Mouse (Mus musculus): ENCODE results near the gene Elf5. TPM values are rescaled to one million over a fixed set of nuclear protein-coding genes. Genes with fewer than 3 reads are reported as not detected.

Elf5 gene
- polyA plus RNA-seq, 1 experiment = not detected

GRCm38 (mm10) chr2:103406239-103406638, 5.2 kb upstream of the Elf5 start:
- TF ChIP-seq POLR2A (IDR thresholded peaks at IDR 0.05; ENCODE audit: borderline replicate concordance, low read depth, low read length) (no peak), CTCF (IDR thresholded peaks at IDR 0.05; ENCODE audit: low read depth, low read length) (no peak)
- H3K4me1 ChIP-seq (ENCODE audit: control insufficient read depth, insufficient read depth, low read length) = no peaks in the 10 kb centered on the region
- H3K4me3 ChIP-seq (ENCODE audit: insufficient read depth, low read length) = no peak overlapping the region
- H3K27ac ChIP-seq (ENCODE audit: insufficient read depth, low read depth, low read length) = no peak overlapping the region

- Histone ChIP-seq H3K4me3 (ENCODE audit: insufficient read depth, low read length) (no peak overlapping the region), H3K4me1 (ENCODE audit: control insufficient read depth, insufficient read depth, low read length) (no peaks in the 10 kb centered on the region), H3K27ac (ENCODE audit: insufficient read depth, low read depth, low read length) (no peak overlapping the region)
- TF ChIP-seq CTCF (IDR thresholded peaks at IDR 0.05; ENCODE audit: low read depth, low read length) (no peak), POLR2A (IDR thresholded peaks at IDR 0.05; ENCODE audit: borderline replicate concordance, low read depth, low read length) (no peak)
Measured at GRCm38 (mm10) chr2:103411816-103412215, 328 bp downstream of the Elf5 start.

DNA sequence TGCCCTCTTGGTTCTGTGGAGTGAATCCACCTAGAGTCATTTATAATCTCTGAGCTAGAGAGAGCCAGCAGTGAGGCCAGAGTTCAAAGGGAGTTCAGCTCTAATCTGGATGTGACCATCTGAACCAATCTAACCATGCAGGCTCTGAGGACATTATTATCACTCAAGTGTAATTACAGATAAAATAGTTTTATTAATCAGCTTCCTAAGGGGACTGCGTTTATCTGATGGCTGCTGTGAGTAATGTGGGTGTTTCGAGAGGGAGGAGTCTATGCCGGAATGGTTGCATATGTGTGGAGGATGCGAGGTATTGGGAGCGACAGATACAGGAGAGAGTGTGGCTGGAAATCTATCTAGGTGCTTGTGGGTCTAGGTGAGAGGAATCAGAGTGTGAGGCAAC, 1.9 kb downstream of the Elf5 start:
- Histone ChIP-seq H3K4me1 (ENCODE audit: control insufficient read depth, insufficient read depth, low read length) (no peaks in the 10 kb centered on the region), H3K27ac (ENCODE audit: insufficient read depth, low read depth, low read length) (no peak overlapping the region), H3K4me3 (ENCODE audit: insufficient read depth, low read length) (no peak overlapping the region)
- TF ChIP-seq CTCF (IDR thresholded peaks at IDR 0.05; ENCODE audit: low read depth, low read length) (no peak), POLR2A (IDR thresholded peaks at IDR 0.05; ENCODE audit: borderline replicate concordance, low read depth, low read length) (no peak)

GRCm38 (mm10) chr2:103415774-103416173, 4.3 kb downstream of the Elf5 start:
- TF ChIP-seq POLR2A (IDR thresholded peaks at IDR 0.05; ENCODE audit: borderline replicate concordance, low read depth, low read length) (no peak), CTCF (IDR thresholded peaks at IDR 0.05; ENCODE audit: low read depth, low read length) (no peak)
- H3K4me3 ChIP-seq (ENCODE audit: insufficient read depth, low read length) = no peak overlapping the region
- no peak overlapping the region for H3K27ac ChIP-seq (ENCODE audit: insufficient read depth, low read depth, low read length)
- H3K4me1 ChIP-seq (ENCODE audit: control insufficient read depth, insufficient read depth, low read length) = no peaks in the 10 kb centered on the region

DNA sequence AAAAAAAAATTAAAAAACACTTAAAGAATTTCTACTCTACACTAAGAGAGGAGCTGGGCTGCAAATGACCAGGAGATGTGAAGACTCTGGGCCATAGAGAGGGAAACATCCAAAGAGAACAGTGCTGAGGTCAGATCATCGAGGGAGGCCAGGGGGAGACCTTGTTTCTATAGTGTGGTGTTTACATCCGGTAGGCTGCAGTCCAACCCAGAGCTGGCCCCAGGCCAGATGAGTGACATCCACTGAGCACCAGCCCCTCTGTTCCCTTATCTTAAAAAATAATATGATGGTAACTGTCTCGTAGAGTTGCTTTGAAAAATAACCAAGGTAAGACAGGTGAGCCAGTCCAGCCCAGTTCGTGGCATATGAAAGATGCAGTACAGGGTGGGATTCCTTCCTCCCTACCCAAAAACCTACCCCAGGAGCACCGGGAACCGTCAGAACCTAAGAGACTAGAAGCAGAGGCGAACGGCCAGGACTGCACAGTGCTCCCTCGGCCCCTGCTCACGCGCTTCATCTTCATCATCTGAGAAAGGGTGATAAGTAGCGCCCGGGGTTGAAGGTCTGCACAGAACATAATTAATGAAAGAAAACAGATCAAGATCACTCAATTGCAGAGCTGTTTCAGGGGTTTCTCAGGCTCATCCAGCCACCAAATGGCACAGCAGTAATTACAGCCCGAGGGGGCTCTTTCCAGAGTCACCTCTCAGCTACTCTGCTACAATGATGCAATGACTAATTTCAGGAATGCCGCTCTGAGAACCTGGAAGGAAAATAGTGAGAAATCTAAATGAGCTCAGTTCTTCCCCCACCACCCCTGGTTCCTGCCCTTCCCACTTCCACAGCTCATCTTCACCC, 9.4 kb downstream of the Elf5 start:
- H3K4me3 ChIP-seq (ENCODE audit: insufficient read depth, low read length) = no peak overlapping the region
- no peak for TF ChIP-seq POLR2A (IDR thresholded peaks at IDR 0.05; ENCODE audit: borderline replicate concordance, low read depth, low read length)
- no peak for TF ChIP-seq CTCF (IDR thresholded peaks at IDR 0.05; ENCODE audit: low read depth, low read length)
- H3K27ac ChIP-seq (ENCODE audit: insufficient read depth, low read depth, low read length) = no peak overlapping the region
- H3K4me1 ChIP-seq (ENCODE audit: control insufficient read depth, insufficient read depth, low read length) = no peaks in the 10 kb centered on the region

- TF ChIP-seq CTCF (IDR thresholded peaks at IDR 0.05; ENCODE audit: low read depth, low read length) (no peak), POLR2A (IDR thresholded peaks at IDR 0.05; ENCODE audit: borderline replicate concordance, low read depth, low read length) (no peak)
- Histone ChIP-seq H3K4me3 (ENCODE audit: insufficient read depth, low read length) (no peak overlapping the region), H3K27ac (ENCODE audit: insufficient read depth, low read depth, low read length) (no peak overlapping the region), H3K4me1 (ENCODE audit: control insufficient read depth, insufficient read depth, low read length) (no peaks in the 10 kb centered on the region)
Measured at GRCm38 (mm10) chr2:103423884-103424283, 12.4 kb downstream of the Elf5 start.

DNA sequence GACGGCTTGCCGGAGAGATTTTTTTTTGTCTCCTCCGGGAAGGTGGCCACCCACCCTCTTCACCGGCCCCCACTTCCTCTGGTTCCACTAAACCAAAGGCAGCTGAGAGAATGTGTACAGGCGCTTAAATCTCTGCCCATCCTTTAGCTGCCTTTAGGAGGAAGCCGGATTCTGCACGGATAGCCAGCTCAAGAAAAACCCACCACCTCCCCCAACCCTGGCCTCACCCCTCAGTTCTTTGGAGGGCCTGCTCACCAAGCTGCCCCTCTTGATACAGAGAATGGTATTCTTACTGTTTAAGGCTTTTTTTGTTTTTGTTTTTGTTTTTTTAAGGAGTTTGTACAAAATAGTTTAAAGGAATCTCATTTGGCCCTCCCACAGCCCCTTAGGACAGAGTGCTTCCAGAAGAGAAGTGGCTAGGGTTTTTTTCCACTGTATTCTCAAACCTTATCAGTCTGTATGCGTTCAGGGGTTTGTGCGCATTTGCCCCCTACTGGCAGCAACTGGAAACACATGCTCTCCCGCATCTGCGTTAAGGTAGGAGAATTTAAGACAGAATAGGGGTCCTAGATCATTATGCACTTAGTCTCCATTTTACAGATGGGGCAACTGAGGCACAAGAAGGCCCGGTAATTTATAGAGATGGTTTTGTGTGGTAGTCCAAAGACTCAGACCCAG, 13.0 kb downstream of the Elf5 start:
- peak; percentile 61 for TF ChIP-seq CTCF (IDR thresholded peaks at IDR 0.05; ENCODE audit: low read depth, low read length)
- TF ChIP-seq POLR2A (IDR thresholded peaks at IDR 0.05; ENCODE audit: borderline replicate concordance, low read depth, low read length) = no peak

GRCm38 (mm10) chr2:103425456-103426063, 14.1 kb downstream of the Elf5 start:
- H3K4me1 ChIP-seq (ENCODE audit: control insufficient read depth, insufficient read depth, low read length) = no peaks in the 10 kb centered on the region
- H3K27ac ChIP-seq (ENCODE audit: insufficient read depth, low read depth, low read length) = no peak overlapping the region
- TF ChIP-seq CTCF (IDR thresholded peaks at IDR 0.05; ENCODE audit: low read depth, low read length) = no peak
- TF ChIP-seq POLR2A (IDR thresholded peaks at IDR 0.05; ENCODE audit: borderline replicate concordance, low read depth, low read length) = no peak
- H3K4me3 ChIP-seq (ENCODE audit: insufficient read depth, low read length) = no peak overlapping the region

More for the DNA sequence above, 13.0 kb downstream of the Elf5 start:
- Histone ChIP-seq H3K4me1 (ENCODE audit: control insufficient read depth, insufficient read depth, low read length) (no peaks in the 10 kb centered on the region), H3K4me3 (ENCODE audit: insufficient read depth, low read length) (no peak overlapping the region), H3K27ac (ENCODE audit: insufficient read depth, low read depth, low read length) (no peak overlapping the region)

DNA sequence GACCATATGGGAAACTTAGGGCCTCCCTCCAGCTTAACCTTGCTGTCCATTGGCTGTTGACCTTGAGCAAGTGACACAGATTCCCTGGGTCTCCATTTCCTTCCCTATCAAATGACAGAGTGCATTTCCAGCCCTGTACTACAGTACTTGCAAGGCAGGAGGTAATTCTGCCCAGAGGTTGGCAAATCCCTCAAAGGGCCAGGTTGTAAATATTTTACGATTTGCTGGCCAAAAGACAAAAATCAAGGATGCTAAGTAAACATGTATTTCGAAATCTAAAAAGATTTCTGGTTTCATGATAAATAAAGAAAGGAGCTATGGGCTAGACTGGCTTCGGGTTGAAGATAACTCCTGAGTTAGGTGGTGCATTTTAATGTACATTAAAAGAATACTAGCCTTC, 16.9 kb downstream of the Elf5 start:
- TF ChIP-seq CTCF (IDR thresholded peaks at IDR 0.05; ENCODE audit: low read depth, low read length) (no peak), POLR2A (IDR thresholded peaks at IDR 0.05; ENCODE audit: borderline replicate concordance, low read depth, low read length) (no peak)
- Histone ChIP-seq H3K27ac (ENCODE audit: insufficient read depth, low read depth, low read length) (no peak overlapping the region), H3K4me3 (ENCODE audit: insufficient read depth, low read length) (no peak overlapping the region), H3K4me1 (ENCODE audit: control insufficient read depth, insufficient read depth, low read length) (no peaks in the 10 kb centered on the region)

GRCm38 (mm10) chr2:103430712-103431111, 19.2 kb downstream of the Elf5 start:
- Histone ChIP-seq H3K4me3 (ENCODE audit: insufficient read depth, low read length) (no peak overlapping the region), H3K4me1 (ENCODE audit: control insufficient read depth, insufficient read depth, low read length) (no peaks in the 10 kb centered on the region), H3K27ac (ENCODE audit: insufficient read depth, low read depth, low read length) (no peak overlapping the region)
- TF ChIP-seq POLR2A (IDR thresholded peaks at IDR 0.05; ENCODE audit: borderline replicate concordance, low read depth, low read length) = no peak
- TF ChIP-seq CTCF (IDR thresholded peaks at IDR 0.05; ENCODE audit: low read depth, low read length) = no peak
